Mouse (Mus musculus): ENCODE results near the gene Ceacam9. TPM values are rescaled to one million over a fixed set of nuclear protein-coding genes. Genes with fewer than 3 reads are reported as not detected.
"Not testable (repeated sequence)": the region's sequence is repeated elsewhere in the genome, so short reads cannot be mapped to it uniquely, and the experiment has no call there.

The Ceacam9 gene
- polyA plus RNA-seq, 1 experiment from 2014 or later = not detected

DNA sequence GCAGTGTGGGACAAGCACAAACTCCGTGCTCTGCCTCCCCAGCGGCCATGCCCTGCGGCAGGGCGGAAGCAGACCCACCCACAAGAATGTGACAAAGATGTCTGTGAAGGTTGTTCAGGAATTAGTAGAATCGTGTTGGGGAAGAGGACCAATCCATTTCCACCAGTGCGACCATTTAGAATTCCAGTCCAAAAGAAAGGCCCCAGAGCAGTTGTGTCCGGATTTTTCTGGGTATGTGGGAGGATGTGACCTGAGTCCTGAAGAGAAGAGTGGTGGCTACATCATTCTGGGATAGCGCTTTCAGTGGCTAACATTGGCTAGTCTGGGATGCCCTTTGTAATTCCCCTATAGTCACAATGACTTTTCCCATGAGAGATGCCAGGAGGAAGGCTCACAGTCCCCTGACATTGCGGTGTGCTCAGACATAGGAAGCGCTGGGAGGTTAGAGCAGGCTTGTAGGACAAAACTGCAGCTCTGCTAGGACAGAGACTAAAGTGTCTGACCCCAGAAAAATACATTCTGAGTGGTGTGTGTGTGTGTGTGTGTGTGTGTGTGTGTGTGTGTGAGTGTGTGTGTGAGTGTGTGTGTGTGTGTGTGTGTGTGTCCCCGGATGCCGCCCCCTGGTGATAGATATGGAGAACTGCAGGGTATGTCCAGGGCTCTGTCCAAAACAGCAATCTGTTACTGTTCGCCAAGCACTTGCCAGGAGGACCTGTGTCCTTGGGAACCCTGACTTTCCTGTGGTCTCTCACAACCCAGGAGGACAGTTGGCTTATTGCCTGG, 8.9 kb upstream of the Ceacam9 start:
- Histone ChIP-seq H3K4me1 (replicated peaks; ENCODE audit: control insufficient read depth, insufficient read depth) (no peaks in the 10 kb centered on the region), H3K9ac (ENCODE audit: low read length) (no peak overlapping the region), H3K36me3 (ENCODE audit: control insufficient read depth, insufficient read depth, low read length) (no peaks in the 10 kb centered on the region), H3K27me3 (ENCODE audit: control insufficient read depth, insufficient read depth, low read length) (no peaks in the 10 kb centered on the region), H3K4me2 (replicated peaks; ENCODE audit: low read depth) (no peak overlapping the region), H3K9me3 (ENCODE audit: control insufficient read depth, low read length) (no peaks in the 10 kb centered on the region), H3K4me3 (ENCODE audit: low read depth, low read length) (no peak overlapping the region), H3K27ac (replicated peaks) (no peak overlapping the region)
- TF ChIP-seq CTCF (IDR thresholded peaks at IDR 0.05; ENCODE audit: low read depth) = peak; percentile 35
- TF ChIP-seq EP300 (optimal IDR thresholded peaks at IDR 0.05) = no peak
- ATAC-seq (ENCODE audit: low FRiP score, low TSS enrichment) = no peak
- no peak for DNase-seq (ENCODE audit: low spot score)
- 72% methylated on average over 13 of the region's 13 CpGs for WGBS

DNA sequence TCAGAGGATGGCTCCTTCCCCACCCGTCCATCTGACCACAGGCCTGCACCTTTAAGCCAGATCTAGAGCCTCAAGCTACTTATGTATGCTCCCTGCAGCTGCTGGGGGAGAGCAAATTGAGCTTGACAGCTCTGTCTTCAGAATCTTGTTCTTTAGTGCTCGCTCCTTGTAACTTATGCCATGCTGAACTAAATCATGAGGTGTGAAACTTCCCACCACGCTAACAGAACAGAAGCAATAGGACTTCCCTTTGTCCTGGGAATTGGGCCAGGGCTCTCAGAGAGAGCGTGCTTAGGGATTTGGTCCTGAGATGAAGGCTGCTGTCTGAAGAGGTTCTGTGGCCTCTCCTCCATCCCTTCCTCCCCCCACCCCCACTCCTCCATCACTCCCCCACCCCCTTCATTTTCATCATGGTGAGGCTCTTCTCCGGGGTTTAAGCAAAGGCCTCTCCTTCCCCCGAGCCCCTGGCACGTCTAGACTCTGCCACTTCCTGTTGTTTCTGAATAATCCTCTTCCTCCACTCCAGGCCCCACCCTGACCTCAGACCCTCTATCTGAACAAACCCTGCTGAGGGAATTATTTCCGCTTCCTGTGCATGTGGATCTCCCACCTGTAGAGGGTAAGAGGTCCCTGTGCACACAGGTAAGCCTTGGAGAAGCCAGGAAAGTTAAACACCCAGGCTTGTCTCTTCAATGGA, 5.1 kb upstream of the Ceacam9 start:
- H3K9ac ChIP-seq (ENCODE audit: low read length); DNase-seq (ENCODE audit: low spot score): not testable (repeated sequence)

DNA sequence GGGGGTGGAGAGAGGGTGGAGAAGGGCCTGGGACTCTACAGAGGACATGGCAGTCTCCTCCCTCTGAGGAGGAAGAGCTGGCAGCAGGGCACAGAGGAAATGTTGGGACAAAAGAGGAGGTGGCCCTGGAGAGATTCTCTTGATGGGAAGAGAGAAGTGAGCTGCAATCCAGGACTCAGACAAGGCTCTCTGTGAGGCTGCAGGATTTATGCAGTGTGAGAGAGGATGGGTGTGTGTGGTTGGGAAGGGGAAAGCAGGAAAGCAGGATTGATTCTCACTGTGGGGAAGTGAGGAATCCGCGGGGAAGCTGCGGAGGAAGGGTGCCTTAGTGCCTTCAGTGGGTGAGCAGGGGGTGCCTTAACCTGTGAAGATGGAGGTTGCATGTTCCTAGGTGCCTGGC, 761 bp downstream of the Ceacam9 start:
- H3K4me2 ChIP-seq (replicated peaks; ENCODE audit: low read depth); ATAC-seq (ENCODE audit: low FRiP score, low TSS enrichment); H3K27me3 ChIP-seq (ENCODE audit: control insufficient read depth, insufficient read depth, low read length); DNase-seq (ENCODE audit: low spot score); H3K9ac ChIP-seq (ENCODE audit: low read length); H3K27ac ChIP-seq (replicated peaks); H3K4me3 ChIP-seq (ENCODE audit: low read depth, low read length); H3K9me3 ChIP-seq (ENCODE audit: control insufficient read depth, low read length); H3K36me3 ChIP-seq (ENCODE audit: control insufficient read depth, insufficient read depth, low read length); H3K4me1 ChIP-seq (replicated peaks; ENCODE audit: control insufficient read depth, insufficient read depth): not testable (repeated sequence)
- 53% methylated on average over 3 of the region's 3 CpGs for WGBS

More for the DNA sequence above, 5.1 kb upstream of the Ceacam9 start:
- not testable (repeated sequence) for H3K4me3 ChIP-seq (ENCODE audit: low read depth, low read length); H3K36me3 ChIP-seq (ENCODE audit: control insufficient read depth, insufficient read depth, low read length); H3K27ac ChIP-seq (replicated peaks); H3K4me1 ChIP-seq (replicated peaks; ENCODE audit: control insufficient read depth, insufficient read depth); ATAC-seq (ENCODE audit: low FRiP score, low TSS enrichment); H3K4me2 ChIP-seq (replicated peaks; ENCODE audit: low read depth); H3K27me3 ChIP-seq (ENCODE audit: control insufficient read depth, insufficient read depth, low read length); H3K9me3 ChIP-seq (ENCODE audit: control insufficient read depth, low read length)
- WGBS = 34% methylated on average over 7 of the region's 8 CpGs

DNA sequence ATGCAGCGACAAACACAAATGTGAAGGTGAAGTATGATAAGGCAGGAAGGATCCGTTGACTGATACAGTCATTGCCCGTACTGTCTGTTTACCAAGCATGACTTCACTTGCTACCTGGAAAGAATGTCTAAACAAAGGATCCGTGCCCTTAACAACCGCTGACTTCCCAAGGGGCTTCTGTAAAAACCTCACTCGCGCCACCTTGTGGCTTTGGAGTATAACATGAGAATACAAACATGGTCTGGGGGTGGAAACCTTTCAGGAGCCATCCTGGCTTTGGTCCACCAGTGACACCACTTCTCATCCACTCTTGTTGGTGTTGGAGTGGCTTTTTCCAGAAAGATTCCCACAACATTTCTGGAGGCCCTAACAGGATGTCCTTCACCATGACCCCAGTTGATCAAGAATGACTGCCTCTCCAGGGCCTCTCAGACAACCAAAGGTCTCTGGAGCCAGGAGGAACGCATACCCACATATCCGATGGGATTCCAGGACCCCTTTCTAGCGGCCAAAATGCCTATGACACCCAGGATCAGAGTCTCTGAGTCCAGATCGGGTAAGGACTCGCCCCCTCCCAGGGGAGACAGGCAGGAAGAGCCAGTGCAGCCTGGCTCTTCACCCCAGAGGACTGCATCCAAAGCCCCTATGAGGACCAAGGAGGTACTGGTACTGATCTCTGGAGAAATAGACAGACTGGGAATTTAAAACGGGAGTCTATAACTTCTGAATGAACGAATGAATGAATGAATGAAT, 7.0 kb downstream of the Ceacam9 start:
- H3K4me1 ChIP-seq (replicated peaks; ENCODE audit: control insufficient read depth, insufficient read depth) = no peaks in the 10 kb centered on the region
- WGBS = 23% methylated on average over 14 of the region's 14 CpGs
- H3K4me3 ChIP-seq (ENCODE audit: low read depth, low read length) = no peak overlapping the region
- H3K4me2 ChIP-seq (replicated peaks; ENCODE audit: low read depth) = peak overlapping the region; percentile 32
- DNase-seq (ENCODE audit: low spot score) = peak; percentile 79
- peak; percentile 41; the same call in 1 of the 2 replicates for ATAC-seq (ENCODE audit: low FRiP score, low TSS enrichment)
- no peaks in the 10 kb centered on the region for H3K9me3 ChIP-seq (ENCODE audit: control insufficient read depth, low read length)
- H3K27ac ChIP-seq (replicated peaks) = no peak overlapping the region
- no peak overlapping the region for H3K9ac ChIP-seq (ENCODE audit: low read length)
- no peak for TF ChIP-seq EP300 (optimal IDR thresholded peaks at IDR 0.05)
- peak; percentile 83 for TF ChIP-seq CTCF (IDR thresholded peaks at IDR 0.05; ENCODE audit: low read depth)
- no peaks in the 10 kb centered on the region for H3K36me3 ChIP-seq (ENCODE audit: control insufficient read depth, insufficient read depth, low read length)
- no peaks in the 10 kb centered on the region for H3K27me3 ChIP-seq (ENCODE audit: control insufficient read depth, insufficient read depth, low read length)

DNA sequence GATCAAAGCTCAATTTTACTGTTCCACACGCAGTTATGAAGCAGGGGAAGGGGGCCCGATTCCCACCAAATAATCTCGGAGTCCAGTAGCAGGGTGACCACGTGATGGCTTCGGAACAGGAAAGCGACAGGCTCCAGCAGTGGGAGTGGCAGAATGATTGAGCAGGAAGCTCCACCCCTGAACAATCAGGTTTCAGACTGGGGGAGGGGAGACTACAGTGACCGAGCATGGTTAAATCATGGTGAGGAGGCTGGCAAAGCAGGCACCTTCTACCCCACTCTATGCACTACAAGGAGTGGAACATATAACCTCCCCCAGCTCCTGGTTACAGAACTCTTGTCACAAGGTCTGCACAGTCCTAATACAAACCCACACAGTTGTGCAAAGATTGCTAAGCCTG, 7.8 kb downstream of the Ceacam9 start:
- H3K27ac ChIP-seq (replicated peaks); H3K27me3 ChIP-seq (ENCODE audit: control insufficient read depth, insufficient read depth, low read length); H3K4me1 ChIP-seq (replicated peaks; ENCODE audit: control insufficient read depth, insufficient read depth); H3K4me3 ChIP-seq (ENCODE audit: low read depth, low read length); H3K9ac ChIP-seq (ENCODE audit: low read length); H3K36me3 ChIP-seq (ENCODE audit: control insufficient read depth, insufficient read depth, low read length); H3K9me3 ChIP-seq (ENCODE audit: control insufficient read depth, low read length): not testable (repeated sequence)
- peak; percentile 66 for DNase-seq (ENCODE audit: low spot score)
- peak overlapping the region; percentile 32 for H3K4me2 ChIP-seq (replicated peaks; ENCODE audit: low read depth)
- WGBS = 2% methylated on average over 7 of the region's 7 CpGs
- ATAC-seq (ENCODE audit: low FRiP score, low TSS enrichment) = peak; percentile 44; the same call in 1 of the 2 replicates

DNA sequence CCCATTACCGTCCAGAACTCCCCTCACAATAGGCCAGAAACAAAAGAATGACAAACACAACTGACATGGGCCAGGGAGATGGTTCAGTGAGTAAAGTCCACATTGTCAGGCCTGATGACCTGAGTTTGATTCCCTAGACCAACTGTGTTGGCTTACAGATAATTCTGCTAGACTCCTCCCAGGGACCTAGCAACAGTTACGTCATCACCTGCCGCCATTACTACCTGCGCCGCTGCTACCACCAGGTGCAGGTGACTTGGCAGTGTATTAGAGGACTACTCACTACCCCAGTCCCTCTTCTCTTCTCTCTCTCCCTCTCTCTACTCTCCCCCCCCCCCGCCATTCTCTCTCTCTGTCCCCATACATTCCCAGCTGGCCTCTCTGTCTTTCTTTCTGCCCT, 9.1 kb downstream of the Ceacam9 start:
- no peaks in the 10 kb centered on the region for H3K27me3 ChIP-seq (ENCODE audit: control insufficient read depth, insufficient read depth, low read length)
- H3K36me3 ChIP-seq (ENCODE audit: control insufficient read depth, insufficient read depth, low read length) = no peaks in the 10 kb centered on the region
- no peaks in the 10 kb centered on the region for H3K4me1 ChIP-seq (replicated peaks; ENCODE audit: control insufficient read depth, insufficient read depth)
- no peak overlapping the region for H3K4me3 ChIP-seq (ENCODE audit: low read depth, low read length)
- ATAC-seq (ENCODE audit: low FRiP score, low TSS enrichment) (no peak), DNase-seq (ENCODE audit: low spot score) (no peak)
- H3K27ac ChIP-seq (replicated peaks) = no peak overlapping the region
- 94% methylated on average over 5 of the region's 6 CpGs for WGBS
- H3K9me3 ChIP-seq (ENCODE audit: control insufficient read depth, low read length) = no peaks in the 10 kb centered on the region
- no peak overlapping the region for H3K4me2 ChIP-seq (replicated peaks; ENCODE audit: low read depth)
- TF ChIP-seq CTCF (IDR thresholded peaks at IDR 0.05; ENCODE audit: low read depth) (no peak), EP300 (optimal IDR thresholded peaks at IDR 0.05) (no peak)
- H3K9ac ChIP-seq (ENCODE audit: low read length) = no peak overlapping the region
